Mouse (Mus musculus) cerebellum, adult (tissue): ENCODE measurements around the gene Iqsec2.

Experiments
- ATAC-seq: cut with Nextera tagmentation; 2 replicates; pipeline ENCODE4 v1.9.2; 2017; ENCODE audit warnings: mild to moderate bottlenecking, moderate library complexity, mixed read lengths; ENCODE audit not compliant: insufficient number of reproducible peaks, low FRiP score, low TSS enrichment

Gene Iqsec2

GRCm38 (mm10) chrX:152177897-152178296 is 33.8 kb downstream of the Iqsec2 start:
- peak; percentile 95 for ATAC-seq

- ATAC-seq: peak; percentile 15; the same call in 1 of the 2 replicates
These were observed 34.9 kb downstream of the Iqsec2 start for GRCm38 (mm10) chrX:152178843-152179545.

- ATAC-seq: no peak
These were observed 35.9 kb downstream of the Iqsec2 start for GRCm38 (mm10) chrX:152179670-152180656.

DNA sequence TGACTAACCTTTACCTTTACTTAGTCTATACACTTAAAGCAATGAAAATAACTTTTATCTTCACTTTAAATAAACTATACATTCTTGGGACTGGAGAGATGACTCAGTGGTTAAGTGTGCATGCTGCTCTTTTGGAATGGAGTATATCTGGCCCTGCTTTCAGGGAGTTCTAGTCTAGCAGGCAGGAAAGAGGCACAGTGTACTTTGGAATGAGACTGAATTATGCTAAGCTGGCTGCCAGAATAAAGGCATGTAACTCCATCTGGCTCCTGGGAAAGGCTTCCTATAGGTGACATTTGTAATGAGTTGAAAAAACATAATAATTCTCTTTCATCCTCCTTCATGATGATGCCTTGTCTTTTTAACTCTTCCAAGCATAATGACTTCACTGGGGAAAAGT is 43.1 kb downstream of the Iqsec2 start:
- no peak for ATAC-seq

GRCm38 (mm10) chrX:152191266-152191665 is 47.2 kb downstream of the Iqsec2 start:
- ATAC-seq: no peak

- ATAC-seq: no peak
These were observed 54.0 kb downstream of the Iqsec2 start for GRCm38 (mm10) chrX:152197814-152198648.

GRCm38 (mm10) chrX:152201737-152202421 is 57.8 kb downstream of the Iqsec2 start:
- ATAC-seq: peak; percentile 64; the same call in 1 of the 2 replicates

DNA sequence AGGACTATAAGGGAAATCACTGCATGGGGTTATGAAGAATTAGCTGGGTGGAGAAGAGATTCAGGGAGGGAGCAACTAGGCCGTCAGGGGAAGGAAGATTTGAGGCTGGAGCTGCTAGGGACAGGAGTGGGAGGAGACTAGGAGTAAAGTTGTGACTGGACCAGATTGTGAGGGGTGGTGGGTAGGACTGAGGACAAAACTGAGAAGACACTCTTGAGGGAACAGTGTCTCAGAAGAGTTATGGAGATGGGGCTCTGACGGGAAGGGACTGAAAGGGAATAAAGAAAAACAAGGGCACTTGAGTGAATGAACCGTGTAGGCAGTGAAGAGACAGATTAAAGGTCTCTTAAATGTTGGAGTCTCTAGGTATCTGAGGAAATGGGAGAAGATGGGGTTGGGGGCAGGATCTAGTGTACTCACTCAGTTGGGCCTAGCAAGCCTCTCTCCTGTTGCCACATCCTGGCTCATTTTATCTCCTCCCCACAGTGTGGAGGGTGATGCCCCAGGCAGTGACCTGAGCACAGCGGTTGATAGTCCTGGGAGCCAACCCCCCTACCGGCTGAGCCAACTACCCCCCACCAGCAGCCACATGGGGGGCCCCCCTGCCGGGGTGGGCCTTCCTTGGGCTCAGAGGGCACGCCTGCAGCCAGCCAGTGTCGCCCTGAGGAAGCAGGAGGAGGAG is 58.5 kb downstream of the Iqsec2 start:
- no peak for ATAC-seq

- ATAC-seq: no peak
These were observed 59.2 kb downstream of the Iqsec2 start for GRCm38 (mm10) chrX:152203247-152203646.

GRCm38 (mm10) chrX:152205486-152205885 is 61.4 kb downstream of the Iqsec2 start:
- ATAC-seq: no peak

DNA sequence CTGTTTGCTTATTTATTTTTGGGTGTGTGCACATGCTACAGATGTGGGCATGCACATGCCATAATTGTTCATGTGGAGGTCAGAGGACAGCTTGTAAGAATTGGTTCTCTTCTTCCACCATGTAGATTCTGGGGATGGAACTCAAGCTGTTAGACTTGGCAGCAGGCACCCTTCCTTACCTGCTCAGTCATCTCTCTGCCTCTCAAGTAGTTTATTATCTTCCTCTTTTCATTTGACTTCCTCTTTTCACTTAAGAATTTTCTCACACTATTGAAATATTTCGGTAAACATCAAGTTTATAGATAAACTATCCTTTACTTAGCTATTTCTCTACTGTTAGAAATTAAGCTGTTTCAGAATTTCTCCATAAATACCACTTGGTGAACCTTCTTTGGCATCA is 70.6 kb downstream of the Iqsec2 start:
- no peak for ATAC-seq

DNA sequence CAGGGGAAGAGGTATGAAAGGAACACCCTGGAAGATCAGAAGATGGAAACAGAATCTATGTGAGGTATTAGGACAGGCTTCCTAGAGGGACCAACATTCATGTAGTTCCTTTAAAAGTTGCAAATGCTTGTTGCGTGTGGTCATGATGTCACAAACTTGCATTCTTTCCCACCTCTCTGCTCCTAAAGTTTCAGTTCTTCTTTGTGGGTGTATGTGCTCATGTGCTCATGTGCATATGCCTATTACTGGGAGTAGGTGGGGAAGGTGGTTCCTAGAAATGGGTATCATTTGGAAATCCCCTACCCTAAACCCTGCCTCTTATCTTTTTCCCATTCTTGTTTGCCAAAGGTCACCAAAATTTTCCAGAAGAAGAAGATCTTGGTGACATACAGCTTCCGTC is 74.5 kb downstream of the Iqsec2 start:
- no peak for ATAC-seq

DNA sequence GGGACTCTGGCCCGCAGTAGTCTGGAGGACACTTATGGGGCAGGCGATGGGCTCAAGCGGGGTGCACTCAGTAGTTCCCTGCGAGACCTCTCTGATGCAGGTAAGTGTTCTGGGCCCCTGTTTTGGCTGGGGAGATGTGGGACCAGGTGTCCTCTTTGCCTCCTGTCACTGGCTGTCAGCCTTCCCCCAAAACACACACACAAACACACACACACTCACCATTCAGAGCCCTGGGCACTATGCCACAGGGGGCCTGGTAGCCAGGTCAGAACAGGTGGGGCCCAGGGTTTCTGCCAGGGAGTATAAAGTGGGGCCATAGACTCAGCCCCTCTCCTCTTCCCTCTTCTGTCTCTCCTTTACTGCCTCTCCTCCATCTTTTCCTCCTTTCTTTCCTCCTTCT is 77.7 kb downstream of the Iqsec2 start:
- 0 out of 2 replicates have a peak, but pooled peaks have one; percentile 6 for ATAC-seq

DNA sequence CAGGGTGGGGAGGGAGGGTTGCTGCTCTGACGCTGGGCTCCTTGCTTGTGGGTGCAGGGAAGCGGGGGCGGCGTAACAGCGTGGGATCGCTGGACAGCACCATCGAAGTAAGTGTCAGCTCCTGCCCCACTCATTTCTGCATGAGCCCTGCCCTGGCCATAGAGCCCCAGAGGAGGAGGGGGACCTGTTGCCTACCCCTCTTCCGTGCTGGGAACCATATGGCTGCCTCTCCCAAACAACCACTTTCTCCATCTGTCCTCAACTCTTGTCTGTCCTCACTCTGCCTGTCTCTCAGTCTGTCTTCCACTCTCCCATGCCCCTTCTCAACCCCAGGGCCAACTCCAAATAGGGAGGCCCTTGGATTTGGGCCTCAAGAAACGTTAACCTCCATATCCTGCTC is 78.2 kb downstream of the Iqsec2 start:
- peak; percentile 61; the same call in 1 of the 2 replicates for ATAC-seq

DNA sequence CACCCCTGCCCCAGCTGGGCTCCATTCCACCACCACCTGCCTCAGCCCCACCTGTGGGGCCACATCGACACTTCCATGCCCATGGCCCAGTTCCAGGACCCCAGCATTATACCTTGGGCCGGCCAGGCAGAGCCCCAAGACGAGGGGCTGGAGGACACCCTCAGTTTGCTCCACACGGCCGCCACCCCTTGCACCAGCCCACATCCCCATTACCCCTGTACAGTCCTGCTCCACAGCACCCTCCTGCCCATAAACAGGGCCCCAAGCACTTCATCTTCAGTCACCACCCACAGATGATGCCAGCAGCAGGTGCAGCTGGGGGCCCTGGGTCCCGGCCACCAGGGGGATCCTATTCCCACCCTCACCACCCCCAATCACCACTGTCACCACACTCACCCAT is 79.2 kb downstream of the Iqsec2 start:
- ATAC-seq: no peak

GRCm38 (mm10) chrX:152224280-152224679 is 80.2 kb downstream of the Iqsec2 start:
- ATAC-seq: no peak

- peak; percentile 99 for ATAC-seq
These were observed 89.0 kb downstream of the Iqsec2 start, which contains the start of gene Kdm5c for GRCm38 (mm10) chrX:152232781-152233763. Gene Kdm5c, plus strand, starts transcription at chrX:152233020.

DNA sequence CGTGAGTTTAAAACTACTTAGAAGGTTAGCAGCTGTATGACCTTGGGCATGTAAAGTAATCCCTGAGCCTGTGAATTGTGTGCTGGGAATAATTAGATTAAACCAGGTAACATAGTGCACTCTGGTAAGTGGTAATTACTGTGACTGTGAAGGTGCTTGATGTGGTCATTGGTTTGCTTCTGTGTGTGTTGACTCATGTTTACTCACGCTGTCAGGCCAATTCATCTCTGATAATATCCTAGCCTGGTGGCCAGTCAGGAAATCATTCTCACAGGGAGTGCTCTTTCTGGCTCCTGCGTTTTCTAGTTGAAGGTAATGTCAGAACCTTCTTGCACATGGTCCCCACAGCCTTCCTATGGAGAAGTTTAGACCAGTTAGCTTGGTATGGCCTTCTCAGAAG is 90.1 kb downstream of the Iqsec2 start:
- no peak for ATAC-seq
